Mouse (Mus musculus) cerebellum, postnatal 10 days (tissue): ENCODE measurements around the gene Nxpe4.
A peak's percentile ranks its signal among the peaks of the same experiment; 100 is the strongest.
"Not testable (repeated sequence)": the region's sequence is repeated elsewhere in the genome, so short reads cannot be mapped to it uniquely, and the experiment has no call there.

Source experiments
- DNase-seq, 2 experiments: peaks; one replicate each; pipeline ENCODE4 v3.0.0; 2021; ENCODE audit warnings: mixed read lengths in 2 of 2

Gene Nxpe4

DNA sequence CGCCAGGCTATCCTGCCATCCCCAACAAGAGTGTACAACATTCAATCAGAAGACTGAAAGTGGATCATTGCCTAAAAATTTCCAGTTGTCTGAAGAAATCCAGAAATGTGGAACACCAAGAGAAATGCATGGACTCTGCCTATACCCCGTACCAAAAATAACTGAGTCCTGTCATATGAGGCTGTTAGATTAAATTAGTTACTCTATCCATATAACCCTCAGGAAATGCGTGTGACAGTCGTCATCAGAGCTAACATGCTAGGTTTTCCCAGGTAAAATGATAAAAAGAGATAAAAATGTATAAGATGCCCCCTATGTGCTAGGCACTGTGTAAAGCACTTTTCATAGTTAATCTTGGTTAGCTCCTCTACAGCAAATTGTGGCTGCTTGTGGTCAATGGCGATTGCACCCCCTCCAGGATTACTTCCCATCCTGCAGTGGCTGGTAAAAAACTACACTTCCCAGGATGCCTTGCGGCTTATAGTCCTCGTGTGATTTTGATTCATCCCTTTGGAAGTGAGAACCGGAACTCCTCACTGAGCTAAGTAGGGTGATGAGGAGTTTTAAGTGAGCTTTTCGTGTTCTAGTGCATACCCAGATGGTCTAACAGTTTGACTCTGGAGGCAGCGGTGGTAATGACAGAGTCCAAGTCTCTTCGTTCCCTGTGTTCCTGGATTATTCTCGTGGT lies at the start of gene Nxpe4:
Gene Nxpe4 (plus strand): TSS at position 519 of the 688 bp plus-strand sequence.
- peak; percentile 94 for DNase-seq

GRCm38 (mm10) chr9:48126815-48127214 lies 35.0 kb upstream of the Nxpe4 start:
- DNase-seq, result no peak

- no peak for DNase-seq
Observed at GRCm38 (mm10) chr9:48137507-48137906, 24.3 kb upstream of the Nxpe4 start.

DNA sequence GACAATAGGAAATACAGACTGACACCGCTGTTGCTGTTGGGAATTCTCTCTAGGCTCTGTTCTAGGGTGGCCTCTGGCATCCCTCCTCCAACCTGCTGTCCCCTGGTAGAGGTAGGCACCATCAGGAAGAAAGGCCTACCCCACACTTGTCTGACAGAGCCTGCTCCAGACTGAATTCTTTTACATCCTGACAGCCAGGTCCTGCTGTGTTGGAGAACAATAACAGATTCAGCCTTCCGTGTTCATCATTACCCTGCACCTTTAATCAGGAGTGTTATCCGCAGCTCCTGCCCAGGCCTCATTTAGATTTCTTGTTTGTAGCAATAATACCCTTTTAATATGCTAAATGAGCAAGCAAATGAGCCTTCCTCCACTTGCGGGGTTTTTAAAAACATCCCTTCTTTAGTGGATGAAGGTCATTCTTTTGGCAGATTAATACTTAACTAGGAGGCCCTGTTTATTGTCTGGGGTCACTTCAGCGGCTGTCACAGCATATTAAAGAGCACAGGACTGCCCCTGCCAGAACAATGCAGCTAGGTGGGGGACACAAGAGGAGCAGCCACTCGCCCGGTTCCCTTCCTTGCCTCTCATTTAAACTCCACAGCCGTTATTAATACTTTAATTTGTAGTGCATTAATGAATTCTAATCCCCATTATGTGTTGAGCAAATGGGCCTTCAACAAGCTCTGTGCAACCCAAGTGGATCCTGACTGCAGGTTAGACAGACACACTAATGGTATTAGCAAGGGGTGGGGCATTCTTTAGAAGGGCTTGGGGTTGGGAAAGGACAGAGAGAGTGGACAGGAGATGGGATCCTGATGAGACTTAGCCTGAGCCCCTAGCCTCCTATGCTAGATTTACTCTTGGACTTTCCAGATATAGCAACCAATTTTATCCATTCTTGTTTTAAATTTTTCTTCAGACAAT lies 21.1 kb upstream of the Nxpe4 start:
- no peak for DNase-seq

DNA sequence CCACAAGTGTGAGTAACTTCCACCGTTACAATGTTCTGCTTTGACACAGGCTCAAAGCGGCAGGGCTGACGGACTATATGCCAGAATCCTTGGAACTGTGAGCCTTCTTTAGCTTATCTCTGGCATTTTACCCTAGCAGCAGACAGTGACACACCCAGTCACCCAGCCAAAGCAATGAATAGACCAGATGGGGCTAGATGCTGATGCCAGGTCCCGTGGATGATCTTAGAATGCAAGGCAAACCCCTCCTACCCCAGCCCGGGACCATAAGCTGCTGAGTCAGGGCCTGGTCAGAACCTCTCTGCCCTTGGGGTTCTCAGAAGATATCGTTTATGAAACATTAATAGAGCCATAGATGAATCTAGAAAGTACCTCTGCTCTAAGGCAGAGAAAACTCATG lies 19.2 kb upstream of the Nxpe4 start:
- DNase-seq, result peak; percentile 74 to 85

GRCm38 (mm10) chr9:48146761-48147160 lies 15.1 kb upstream of the Nxpe4 start:
- peak in 1 of 2 experiments; percentile 26 for DNase-seq

GRCm38 (mm10) chr9:48166531-48166930 lies 4.7 kb downstream of the Nxpe4 start:
- DNase-seq, result not testable (repeated sequence)

DNA sequence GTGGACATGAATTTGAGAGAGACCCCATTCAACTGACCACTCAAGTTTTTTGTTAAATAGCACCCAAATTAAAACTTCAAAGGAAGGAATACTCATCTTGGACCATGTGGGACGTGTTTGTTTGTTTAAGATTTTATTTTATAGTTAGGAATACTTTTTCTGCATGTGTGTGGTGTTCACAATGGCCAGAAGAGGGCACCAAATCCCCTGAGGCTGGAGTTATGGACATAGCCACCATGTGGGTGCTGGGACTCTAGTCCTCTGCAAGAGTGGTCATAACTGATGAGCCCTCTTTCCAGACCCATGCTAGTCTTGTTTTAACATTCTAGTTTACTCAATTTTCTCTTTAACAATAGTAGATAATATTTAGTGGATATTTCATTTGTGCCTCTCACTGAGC lies 14.9 kb downstream of the Nxpe4 start:
- peak; percentile 24 to 29 for DNase-seq

DNA sequence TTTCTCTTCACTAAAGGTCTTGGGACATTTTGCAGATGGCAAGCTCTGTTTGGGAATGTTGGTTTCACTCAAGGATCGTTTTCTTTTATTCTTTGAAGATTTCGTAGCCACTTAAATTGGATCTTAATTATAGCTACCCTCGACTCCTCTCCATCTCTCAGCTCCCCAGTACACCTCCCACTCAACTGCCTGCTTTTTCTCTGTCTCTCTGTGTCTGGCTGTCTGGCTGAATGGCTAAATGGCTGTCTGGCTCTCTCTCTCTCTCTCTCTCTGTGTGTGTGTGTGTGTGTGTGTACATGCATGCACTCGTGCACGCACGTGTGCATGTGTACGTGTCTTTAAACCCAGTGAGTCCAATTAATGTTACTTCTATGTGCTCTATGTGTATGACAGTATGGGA lies 19.5 kb downstream of the Nxpe4 start:
- no peak for DNase-seq

- peak in 1 of 2 experiments; percentile 24 for DNase-seq
Observed at GRCm38 (mm10) chr9:48182718-48183414, 21.0 kb downstream of the Nxpe4 start.

- DNase-seq, result peak; percentile 79 to 86
Observed at GRCm38 (mm10) chr9:48184319-48184718, 22.5 kb downstream of the Nxpe4 start.

DNA sequence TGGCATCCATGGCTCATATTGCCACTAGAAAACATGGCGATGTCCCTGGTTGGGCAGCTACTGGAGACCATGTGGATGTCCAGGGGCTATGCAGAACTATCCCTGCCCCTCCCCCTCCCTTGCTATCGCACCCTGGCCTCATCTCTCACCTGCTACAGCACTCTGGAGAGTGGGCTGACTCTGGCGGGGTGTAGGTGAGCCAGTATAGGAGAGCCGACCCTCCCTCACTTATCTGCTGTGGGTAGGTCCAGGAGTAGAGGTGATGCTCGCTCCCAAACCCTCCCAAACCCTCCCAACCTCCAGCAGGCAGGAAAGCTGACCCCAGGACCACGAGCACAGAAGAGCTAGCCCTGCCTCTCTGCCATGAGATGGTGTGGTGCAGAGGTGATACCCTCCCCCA lies 27.0 kb downstream of the Nxpe4 start:
- peak in 1 of 2 experiments; percentile 7 for DNase-seq

- peak in 1 of 2 experiments; percentile 16 for DNase-seq
Observed at GRCm38 (mm10) chr9:48197458-48197884, 35.6 kb downstream of the Nxpe4 start.

DNA sequence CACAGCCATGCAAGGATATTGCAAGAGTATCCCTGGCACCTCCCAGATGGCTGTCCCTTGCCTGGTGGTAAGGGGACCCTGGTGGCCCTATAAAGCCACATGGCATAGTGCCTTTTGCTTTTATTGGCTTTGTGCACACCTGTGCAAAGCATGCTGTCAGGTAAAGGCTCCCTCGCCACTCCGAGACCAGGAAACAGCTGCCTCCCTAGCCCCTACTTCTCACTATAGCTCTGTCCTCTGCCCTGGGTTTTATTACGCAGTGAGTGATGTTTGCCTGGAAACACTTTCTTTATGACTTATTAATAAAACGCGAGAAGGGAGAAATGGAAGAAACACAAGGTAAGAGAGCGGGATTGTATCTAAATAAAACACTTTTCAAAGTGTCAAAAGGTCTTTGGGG lies 49.1 kb downstream of the Nxpe4 start:
- DNase-seq, result no peak

DNA sequence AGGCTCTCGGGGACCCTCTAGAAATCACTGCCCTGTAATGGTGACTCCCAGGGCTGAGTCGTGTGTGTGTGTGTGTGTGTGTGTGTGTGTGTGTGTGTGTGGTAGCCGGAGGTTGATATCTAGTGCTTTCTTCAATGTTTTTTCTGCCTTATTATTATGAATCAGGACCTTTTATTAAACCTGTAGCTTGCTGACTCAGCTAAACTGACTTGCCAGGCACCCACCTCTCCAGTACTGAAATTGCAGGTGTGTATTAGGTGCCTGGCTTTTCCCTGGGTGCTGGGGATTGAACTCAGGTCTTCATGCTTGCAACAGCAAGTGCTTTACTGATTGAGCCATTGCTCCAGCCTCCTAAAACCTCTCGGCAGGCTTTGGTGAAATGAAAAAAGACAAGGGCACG lies 50.1 kb downstream of the Nxpe4 start:
- DNase-seq, result no peak

GRCm38 (mm10) chr9:48214751-48215150 lies 52.9 kb downstream of the Nxpe4 start:
- DNase-seq, result peak in 1 of 2 experiments; percentile 20

DNA sequence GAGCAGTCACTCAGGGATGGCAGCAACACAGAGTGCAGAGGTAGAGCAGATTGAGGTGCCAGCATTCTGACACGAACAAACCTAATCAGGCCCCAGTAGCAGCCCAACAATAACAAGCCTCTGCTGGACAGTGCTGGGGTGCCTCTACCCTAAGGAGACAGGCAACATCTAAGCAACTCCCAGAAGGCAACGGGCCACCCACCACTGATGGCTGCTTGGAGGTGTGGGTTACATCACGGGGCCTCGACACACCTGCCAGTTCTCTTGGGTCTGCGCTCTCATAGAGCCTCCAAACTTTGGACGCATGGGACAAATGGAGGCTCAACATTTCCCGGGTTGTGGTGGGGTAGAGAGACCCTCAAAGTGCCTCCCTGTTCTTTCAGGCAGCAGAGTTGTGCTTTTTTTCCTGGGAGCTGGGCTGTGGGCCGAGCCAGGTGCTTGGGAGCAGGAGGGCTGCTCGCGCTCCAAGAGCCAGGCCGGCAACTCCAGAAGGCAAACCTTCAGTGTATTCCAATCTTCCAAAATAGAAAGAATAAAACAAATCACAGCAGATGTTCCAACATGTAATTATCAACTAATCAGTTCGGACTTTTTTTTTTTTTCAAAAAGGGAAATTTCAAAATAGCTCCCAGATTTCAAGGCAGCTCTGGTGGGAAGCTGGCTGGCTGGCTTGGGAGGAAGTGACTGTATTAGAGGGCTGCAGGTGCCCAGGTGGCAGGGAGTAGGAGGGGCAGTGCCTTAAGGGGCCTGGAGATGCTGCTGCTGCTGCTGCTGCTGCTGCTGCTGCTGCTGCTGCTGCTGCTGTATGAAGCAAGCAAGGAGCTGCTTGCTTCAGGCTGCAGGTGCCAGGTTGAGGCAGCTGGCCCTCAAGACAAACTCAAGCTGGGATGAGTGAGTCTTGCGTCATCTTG lies 54.5 kb downstream of the Nxpe4 start:
- peak; percentile 30 to 32 for DNase-seq

DNA sequence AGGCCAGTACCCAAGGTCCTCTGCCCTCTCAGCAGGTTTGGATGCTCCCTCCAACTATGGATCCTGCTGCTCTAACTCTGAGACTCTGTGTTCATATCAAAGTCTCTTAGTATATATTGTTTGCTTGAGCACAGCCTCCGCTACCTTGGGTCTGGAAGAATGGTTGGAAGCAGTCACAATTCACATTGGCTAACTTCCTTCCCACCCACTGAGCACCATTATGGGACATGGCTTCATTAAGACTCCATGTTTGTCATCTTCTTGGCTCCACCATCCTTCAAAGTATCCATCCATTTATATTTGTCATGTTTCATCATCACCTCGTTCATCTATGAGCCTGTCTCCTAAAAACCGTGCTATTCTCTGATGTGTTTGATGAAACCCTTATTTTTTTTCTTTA lies 68.9 kb downstream of the Nxpe4 start:
- DNase-seq, result peak; percentile 66 to 77

DNA sequence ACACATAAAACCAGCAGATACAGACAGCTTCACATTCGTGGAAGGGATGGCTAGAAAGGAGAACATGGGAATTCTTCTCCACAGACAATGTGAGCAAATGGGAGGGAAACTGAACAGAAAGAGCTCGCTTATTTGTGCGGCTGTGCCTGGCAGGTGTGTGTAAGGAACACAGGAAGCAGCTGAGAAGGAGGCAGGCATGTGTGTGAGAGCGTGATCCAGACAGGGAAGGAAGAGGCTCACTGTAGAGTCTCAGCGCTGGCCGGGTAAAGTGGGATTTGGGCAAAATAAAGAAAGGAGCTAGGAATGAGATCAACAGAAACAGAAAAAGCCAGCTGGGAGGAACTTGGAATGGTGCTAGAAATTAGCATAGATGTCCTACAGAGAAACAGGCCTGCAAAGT lies 74.6 kb downstream of the Nxpe4 start:
- DNase-seq, result no peak

GRCm38 (mm10) chr9:48238153-48238755 lies 76.4 kb downstream of the Nxpe4 start:
- peak; percentile 49 to 51 for DNase-seq

GRCm38 (mm10) chr9:48239461-48239860 lies 77.6 kb downstream of the Nxpe4 start:
- no peak for DNase-seq

GRCm38 (mm10) chr9:48240431-48240830 lies 78.6 kb downstream of the Nxpe4 start:
- DNase-seq, result no peak
